Mouse (Mus musculus) right cerebral cortex, adult 2 months (tissue): ENCODE measurements around the gene Onecut1.

ENCODE experiments used
- DNase-seq, 2 experiments: peaks; one replicate each; pipeline ENCODE4 v3.0.0; 2021 to 2022; ENCODE audit warnings: low spot score in 2 of 2

The Onecut1 gene

DNA sequence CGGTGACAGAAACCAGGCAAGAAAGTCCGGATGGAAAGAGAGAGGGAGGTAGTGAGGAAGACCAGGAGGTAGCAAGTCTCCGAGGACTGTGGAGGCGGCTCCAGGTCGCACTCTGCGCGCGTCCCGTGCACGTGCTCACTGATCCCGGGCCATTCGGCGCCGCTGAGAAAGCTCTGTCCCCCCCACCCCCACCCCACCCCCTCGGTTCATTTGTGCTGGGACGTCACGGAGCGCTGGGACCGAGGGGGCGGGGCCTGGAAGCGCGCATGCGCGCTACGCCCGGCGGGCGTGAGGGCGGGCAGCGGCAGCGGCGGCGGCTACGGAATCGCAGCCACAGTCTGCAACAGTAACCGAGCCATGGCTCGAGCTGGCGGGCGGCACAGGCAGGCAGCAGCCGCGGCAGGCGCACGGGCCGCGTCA is at the start of gene Onecut1:
Gene Onecut1, plus strand, starts transcription at position 361 of the 420 bp plus-strand sequence.
- no peak for DNase-seq

DNA sequence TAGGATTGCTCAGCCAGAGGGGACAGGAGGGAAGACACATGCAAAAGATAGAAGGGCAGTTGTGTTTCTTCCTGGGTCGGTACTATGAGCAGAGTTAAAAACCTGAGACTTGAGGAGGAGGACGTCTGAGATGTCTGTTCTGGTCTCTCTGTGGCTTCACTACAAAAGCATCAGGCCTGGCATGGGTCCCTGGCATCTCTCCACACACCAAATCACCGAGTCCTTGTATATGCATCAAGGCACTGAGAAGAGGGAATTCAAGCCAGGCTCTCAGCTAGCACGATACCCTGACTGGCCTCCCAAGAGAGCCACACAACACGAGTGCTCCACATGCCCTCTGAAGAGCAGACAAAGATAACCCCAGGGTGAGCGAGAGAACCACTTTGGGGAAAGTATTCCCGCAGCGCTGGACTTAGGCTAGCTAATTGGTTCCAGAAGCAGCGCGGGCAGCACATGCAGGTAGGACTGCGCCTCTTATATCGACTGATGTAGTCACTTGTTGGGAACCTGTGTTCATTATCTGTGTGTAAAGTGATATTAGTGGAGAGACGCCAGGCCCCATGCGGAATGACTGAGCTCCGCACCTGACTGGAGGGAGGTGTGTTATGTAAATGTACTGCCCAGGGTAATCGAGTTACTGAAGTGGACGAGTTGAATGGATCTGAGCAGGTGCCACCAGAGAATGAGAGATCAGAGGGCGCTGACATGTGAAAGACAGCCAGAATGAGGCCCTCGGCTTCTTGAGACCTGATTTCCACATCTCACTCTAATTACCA is 41.8 kb upstream of the Onecut1 start:
- DNase-seq: no peak

DNA sequence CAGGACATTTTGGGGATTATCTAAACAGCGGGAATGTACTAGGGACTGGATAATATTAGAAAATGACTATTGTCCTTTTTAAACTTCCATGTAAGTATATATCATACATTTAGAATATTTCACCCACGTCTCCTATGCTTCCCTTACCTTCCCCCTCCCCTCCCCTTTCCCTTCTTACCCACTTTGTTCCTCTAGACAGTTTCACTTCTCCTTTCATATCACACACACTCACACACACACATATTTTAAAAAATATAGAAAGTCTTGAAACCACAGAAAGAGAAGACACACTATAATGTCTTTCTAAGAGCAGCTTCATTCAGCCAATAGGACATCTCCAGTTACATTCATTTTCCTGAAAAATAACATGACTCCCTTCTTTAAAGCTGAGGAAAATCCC is 36.6 kb upstream of the Onecut1 start:
- no peak for DNase-seq

DNA sequence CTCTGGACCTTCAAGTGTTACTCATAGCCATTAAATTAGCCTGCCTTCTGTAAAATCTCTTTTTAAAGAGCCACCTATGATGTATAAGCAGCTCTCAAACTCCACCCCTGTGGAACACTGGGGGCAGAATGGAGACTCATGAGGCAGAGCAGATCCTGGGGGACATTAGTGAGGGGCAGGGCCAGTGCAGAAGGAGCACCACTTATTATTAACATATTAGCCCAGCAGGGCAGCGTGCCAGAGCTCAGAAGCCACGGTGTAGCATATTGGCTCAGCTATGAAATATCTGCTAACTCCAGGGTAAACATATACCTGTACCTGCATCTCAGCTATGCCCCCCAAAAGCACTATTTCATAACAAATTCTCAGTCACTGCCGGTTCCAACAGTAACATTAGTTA is 32.5 kb upstream of the Onecut1 start:
- no peak for DNase-seq

DNA sequence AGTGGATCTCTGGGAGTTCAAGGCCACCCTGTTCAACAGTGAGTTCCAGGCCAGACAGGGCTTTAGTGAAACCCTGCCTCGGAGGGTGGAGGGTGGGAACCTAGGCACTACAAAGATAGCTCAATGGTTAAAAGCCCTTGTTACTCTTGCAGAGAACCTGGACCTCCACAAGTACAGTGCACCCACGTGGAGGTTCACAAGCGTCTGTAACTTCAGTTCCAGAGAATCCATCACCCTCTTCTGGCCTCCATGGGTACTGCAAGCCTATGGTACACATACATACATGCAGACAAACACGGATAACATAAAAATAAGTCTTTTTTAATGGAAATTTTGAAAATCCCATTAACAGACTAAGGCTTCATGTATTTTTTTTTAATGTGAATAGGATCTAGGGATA is 18.8 kb upstream of the Onecut1 start:
- DNase-seq: no peak

DNA sequence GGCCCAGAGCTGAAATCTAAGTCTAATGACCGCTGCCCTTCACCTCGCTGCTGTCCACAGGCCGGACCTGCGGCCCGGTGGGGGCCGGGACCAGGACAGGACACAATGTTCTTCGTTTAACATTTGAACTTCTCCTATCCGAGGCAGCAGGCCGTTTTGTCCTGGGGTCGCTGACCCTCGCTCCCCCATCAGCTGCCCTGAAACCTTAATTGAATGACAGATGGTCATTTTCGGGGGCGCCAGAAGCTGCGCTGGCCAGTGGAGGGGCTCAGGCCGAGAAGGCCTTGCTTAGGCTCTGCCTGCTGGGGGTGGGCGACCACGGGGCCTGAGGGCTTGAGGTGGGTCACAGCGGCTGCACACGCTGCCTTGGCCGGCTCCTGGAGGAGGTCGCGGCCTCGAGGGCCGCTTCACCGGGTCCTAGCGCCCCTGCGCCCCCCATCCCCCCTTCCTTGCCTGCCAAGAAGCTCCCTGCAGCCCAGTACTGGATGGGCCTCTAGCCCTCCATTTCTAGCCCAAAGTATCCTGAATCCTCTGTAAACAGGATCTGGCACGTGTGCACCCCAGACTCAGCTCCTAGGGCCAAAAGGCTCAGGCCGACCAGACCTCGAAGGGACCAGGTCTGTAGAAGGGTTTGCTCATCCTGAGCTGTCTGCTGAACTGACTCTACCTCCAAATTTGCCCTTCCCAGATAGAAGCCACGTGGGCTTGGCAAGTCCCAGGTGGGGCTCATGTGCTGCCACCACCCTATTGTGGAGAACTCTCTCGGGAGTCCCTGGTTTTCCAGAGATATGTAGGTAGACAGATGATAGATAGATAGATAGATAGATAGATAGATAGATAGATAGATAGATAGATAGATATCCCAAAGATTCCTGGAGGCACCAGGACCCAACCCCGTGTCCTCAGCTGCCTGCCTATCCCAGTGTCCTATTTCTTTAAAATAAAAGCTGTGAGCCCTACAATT is 14.6 kb upstream of the Onecut1 start:
- no peak for DNase-seq

DNA sequence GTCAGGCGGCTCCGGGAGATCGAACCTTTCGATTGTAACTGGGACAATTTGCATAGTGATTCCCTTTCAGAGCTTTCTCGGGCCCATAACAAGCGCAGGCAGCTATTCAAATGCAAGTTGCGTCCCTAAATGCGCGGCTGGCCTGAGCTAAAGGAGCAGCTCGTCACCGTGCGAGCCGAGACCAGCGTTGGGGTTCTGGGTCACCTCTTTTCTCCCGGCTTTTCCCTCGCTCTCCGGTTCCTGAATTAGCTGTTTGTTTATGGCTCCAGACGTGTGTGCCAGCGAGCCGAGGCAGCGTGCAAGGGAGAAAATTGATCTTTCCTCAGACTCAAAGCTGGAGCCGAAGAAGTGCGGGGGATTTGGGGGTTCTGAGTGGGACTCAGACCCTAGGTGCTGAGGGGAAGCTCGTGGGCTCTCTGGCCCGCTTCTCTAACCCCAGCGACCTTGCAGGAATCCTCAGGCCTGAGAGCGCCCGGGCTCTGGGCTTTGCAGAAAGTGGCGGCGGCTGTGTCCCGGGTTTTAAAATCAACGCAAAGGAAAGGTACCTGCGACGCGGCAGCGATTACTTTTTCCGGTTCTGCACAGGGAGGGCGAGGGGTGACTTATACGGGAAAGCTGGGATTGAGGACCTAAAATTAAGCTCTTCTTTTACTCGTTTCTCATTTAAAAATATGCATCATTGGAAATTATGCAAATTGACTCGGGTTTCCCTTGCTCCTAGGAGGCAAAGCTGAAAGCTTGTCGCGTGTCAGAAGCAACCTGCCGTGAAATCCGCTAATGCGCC is 13.1 kb upstream of the Onecut1 start:
- no peak for DNase-seq

DNA sequence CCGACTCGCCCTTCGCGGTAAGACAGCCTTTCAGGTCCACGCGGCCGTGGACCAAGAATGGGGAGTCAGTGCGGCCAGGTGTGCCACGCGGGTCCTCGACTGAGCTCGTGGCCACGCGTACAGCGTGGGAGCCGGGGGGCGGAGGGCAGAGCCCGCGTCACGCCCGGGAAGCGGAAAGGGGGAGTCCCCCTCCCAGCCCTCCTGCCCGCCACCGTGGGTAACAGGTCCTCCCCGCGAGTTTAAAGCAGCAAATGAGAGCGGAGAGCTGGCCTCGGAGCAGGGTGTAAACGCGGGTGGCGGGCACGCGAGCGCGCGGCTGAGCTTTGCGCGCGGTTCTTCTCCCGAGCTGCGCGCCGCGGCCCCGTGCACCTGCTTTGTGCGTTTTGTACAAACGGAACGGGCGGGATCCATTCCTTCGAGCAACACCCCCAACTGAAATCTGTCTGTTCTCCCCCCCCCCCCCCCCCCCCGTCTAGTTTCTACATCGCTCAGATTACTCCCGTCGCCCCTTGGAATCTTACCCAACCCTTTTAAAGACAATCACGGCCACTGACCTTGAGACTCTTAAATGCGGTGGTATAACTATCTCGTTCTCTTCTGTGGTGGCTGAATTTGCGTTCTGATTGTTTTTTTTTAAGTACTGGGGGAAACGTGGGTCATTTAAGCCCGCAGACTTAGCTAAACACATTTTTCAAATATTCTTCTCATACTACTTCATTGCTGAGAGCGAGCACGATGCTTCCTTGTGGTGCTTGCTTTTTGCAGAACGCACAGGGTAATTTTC is 12.3 kb upstream of the Onecut1 start:
- no peak for DNase-seq

DNA sequence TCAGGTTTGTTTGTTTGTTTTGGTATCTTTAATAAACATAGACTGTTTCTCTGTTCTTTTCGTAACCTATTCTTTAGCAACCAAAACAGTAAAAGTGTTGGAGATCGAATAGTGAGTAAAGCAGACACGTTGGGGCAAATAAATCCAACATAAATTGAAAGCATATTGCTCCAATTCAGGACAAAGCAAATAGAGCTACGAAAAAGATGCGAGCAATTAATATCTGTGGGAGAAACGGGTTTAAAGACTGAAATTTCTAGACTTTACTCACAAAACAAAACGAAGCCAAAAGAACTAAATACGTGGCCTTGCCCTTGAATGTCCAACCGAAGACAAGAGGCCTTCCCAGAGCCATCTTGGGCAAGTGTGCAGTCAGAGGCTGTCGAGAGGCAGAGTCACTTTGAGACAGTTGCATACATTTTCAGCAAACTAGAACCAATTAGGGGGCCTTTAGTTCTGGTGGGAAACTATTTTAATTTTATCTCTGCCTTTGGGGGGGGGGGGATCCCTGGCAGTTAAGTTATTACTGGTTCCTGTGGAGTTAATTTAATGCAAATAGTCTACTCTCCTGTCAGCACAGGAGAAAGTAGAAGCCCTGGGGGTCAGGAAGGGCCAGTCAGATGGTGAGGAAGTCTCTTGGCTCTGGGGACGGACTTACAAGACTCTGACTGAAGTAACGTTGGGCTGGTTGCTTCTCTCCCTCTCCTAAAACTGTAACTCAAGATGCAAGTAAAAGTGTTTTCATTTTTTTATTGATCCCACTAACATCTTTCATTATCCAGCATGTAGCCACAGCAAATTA is 11.5 kb upstream of the Onecut1 start:
- no peak for DNase-seq

DNA sequence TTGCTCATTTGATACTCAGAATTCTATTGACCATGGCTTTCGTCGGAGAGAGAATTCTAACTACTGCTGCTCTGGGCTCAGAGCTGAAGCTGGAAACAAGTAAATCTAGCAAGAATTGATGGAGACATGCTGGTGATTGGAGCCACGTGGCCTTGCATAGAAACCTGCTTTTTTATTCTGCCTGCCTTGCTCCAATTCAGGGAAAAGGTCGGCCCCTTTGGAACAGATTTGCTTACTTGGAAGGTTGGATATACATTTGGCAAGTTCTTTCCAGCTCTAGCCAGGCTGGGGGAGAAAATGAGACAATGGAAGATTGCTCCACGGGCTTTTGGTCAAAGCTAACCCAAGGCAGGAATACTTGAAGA is 11.0 kb upstream of the Onecut1 start:
- no peak for DNase-seq

DNA sequence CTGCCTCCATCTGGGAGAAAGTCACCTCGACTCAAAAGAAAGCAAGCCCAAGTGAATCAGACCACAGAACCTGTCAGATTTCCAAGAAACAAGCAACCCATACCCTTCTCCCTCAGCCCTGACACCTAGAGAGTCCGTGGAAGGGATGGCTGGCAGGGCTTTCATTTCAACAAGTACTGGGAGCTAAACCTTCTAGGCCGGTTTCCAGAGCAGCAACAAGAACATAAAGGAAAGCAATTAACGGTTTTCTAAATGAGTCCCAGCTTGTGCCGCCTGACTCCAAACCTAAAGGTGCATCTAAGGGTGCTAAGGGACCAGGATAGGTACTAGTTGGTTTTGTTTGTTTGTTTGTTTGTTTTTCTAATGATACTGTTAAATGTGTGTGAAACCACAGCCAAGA is 10.1 kb upstream of the Onecut1 start:
- no peak for DNase-seq

DNA sequence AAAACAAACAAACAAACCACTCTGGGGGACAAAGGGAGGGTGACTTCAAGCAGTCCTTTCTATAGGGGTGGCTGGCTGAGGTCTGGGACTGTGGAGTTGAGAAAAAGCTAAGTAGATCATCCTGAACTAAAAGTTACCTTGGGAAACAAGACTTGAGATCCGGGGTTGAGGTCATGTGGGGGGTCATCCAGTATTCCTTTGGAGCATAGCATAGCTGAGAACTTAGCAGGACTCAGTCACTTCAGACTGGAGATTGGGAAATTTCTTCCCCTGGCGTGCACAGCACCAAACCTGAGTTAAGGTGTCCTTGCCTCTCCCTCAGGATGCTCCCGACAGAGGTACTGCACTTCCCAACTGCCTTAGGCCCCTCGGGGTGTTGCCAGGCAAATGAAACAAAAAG is 9.4 kb upstream of the Onecut1 start:
- no peak for DNase-seq

DNA sequence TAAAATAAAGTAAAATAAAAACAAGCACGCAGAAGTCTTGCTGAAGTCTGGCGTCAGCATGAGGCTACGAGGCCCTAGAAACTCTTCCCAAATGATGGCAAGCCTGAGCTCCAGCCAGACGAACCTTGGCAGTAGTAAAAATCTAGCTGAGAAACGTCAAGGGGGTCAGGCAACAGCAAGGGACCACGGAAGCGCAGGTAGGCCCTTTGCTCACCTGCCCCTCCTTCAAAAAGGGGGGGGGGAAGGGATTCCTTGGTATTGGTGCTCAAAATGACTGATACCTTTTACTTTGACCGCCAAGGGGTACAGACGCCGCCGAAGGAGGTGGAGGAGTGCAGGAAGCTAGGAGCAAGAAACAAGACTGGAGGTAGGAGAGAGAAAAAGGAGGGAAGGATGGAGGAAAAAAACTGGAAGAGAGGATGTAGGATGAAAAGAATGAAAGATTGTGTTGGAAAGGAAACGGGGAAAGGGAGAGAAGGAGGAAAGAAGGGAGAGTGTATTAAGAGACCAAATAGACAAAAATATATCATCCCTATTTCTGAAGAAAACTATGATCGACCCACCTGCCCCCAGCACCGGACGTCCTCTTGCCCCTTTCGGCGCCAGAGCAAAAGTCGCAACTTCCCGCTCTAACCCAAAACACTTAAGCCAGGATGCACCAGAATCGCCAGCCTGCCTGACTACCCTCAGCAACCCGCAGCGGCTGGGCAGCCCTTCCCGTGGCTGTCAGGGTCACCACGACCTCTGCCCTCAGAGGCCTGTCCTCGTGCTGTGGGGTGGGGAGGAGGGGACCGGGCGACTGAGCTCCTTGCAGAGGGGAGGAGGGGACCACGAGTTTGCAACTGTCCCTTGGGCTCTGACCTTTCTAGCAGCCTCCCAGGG is 8.3 kb upstream of the Onecut1 start:
- DNase-seq: no peak

DNA sequence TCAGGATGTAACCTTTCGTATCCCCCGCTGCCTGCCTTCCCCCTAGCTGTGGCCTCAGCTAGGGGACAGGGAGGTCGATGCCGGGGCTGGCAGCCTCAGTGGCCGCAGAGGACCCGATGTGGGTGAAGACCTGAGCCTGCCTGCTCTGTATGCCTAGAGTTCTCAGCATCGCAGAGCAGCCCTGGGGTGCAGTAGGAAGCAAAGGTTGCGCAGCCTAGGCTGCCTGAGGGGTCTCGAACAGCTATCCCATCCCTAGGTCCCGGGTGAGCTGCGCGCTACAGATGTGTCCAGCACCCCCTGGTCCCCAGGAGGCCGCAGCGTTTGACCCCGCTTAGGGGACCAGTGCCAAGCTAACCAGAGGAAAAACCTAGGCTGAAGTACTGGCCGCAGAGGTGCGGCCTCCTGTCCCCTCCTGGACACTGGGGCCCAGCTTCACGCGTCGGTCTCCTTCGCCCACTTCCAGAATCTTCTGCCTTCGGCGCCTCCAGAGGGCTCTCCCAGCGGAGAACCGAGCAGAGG is 7.6 kb upstream of the Onecut1 start:
- no peak for DNase-seq

DNA sequence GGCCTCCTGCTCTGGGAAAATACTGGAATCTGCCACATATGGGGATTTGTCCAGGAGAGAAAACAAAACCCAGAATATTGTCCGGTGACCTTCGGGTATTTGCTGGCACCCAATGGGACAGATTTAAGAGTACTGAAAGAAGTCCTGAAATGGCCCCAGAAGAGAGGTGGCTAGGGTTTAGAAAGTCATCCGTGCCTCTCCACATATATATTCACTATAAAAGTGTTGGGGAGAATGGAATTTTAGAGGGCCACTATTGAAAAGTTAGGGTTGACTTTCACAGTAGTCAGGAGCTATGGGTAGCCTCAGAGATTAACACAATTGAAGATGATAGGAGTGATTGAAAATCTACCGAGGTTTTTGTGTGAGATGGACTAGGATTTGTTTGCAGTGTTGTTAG is 6.3 kb upstream of the Onecut1 start:
- DNase-seq: no peak

DNA sequence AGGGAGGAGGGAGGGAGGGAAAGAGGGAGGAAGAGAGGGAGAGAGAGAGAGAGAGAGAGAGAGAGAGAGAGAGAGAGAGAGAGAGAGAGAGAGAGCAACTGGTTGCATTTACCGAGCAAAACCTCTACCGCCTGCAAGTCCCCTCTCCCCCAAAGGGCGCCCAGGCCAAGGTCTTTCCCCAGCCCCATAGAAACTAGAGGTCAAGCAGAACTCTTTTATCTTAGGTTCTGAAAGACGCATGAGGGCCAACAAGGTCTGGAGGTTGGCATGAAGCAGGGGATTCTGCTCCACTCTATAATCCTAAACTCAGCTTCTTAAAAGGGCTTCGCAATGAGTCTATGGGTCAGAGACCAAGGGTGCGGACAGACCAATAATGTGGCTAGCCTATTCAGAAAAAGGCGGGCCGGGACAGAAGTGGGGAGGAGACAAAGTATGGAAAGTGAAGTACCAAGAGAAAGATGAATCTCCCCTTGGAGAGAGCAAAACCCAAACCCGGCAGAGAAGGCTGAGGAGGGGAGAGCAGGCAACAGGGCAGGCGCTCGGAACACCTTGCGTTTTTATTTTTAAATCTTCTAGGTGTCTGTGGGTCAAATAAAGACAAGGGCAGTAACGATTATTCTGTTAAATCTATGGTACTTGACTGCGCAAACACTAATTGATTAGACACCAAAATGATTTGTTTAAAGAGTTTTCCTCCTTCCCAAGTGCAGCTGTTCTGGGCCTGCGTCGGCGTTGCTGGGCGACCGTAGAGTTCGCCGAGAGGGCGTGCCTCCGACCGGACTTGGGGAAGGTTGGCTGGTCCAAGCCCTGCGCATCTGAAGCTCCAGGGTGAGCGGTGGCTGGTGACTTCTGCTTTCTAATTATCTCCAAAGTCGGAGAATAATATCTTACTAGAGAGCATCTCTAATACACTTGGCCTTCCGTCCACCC is 4.9 kb upstream of the Onecut1 start:
- DNase-seq: no peak

DNA sequence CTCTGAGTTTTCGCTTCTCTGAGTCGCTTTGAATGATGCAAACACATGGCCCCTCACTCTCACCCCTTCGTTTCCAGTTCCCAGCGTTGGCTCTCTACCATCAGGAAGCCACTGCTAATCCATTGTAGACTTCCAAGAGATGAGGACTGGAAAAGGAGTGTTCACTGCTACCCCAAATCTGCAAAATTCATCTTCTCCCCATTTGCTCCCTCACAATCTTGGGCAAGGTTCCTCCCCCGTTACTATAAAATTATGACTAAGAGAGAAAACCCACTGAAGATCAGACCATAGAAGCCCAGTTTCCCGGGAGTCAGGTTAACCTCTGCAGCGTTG is 4.2 kb upstream of the Onecut1 start:
- no peak for DNase-seq

DNA sequence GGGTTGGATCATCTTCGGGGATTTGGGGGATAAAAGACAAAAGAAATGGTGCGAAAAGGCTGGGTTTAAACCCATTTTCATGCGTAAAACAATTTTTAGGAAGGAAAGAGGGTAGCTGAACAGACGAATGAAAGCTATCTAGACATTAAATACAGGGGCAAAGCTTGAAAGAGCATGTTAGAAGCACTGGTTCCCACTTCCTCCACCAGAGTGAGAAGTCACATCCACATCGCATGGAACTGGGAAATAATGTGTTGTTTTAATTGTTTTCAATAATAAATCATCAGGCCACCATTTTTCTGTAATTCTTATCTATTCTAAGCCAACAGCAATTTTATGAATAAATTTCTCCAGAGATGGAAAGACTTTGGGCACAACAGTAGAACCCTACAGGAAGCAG is 3.6 kb upstream of the Onecut1 start:
- DNase-seq: no peak
